Mouse (Mus musculus): Measurements from ENCODE around the gene Sipa1l1. TPM values are rescaled to one million over a fixed set of nuclear protein-coding genes. Genes with fewer than 3 reads are reported as not detected.
A peak's percentile ranks its signal among the peaks of the same experiment; 100 is the strongest.
"Not testable (repeated sequence)": the region's sequence is repeated elsewhere in the genome, so short reads cannot be mapped to it uniquely, and the experiment has no call there.

Gene Sipa1l1
- polyA plus RNA-seq, 1 experiment from 2014 or later = 33.3 TPM

DNA sequence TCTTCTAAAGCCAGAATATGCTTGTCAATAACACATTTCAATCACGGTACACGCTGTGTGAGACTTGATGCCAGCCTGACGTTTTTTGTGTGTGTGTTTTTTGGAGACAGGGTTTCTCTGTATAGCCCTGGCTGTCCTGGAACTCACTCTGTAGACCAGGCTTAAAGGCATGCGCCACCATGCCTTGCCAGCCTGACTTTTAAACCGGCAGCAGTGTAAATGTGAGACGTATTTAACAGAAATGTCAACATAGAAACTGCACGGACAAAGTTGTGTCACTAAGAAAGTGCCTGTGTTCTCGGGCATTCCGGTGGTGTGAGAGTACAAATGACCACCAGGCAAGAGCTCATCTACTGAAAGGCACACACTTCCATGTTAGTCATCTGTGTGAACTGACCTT, 323.3 kb downstream of the Sipa1l1 start:
- Histone ChIP-seq H3K4me3 (no peak overlapping the region), H3K4me1 (no peaks in the 10 kb centered on the region), H3K27ac (no peak overlapping the region), H3K9me3 (replicated peaks) (no peaks in the 10 kb centered on the region), H3K36me3 (no peaks in the 10 kb centered on the region), H3K27me3 (no peaks in the 10 kb centered on the region), H3K9ac (no peak overlapping the region), H3K4me2 (replicated peaks) (no peak overlapping the region)
- WGBS = 86% methylated on average over 9 of the region's 9 CpGs
- no peak for ATAC-seq (ENCODE audit: low FRiP score)

- H3K9me3 ChIP-seq (replicated peaks); H3K36me3 ChIP-seq; H3K4me1 ChIP-seq; H3K4me2 ChIP-seq (replicated peaks); H3K27me3 ChIP-seq; H3K27ac ChIP-seq; H3K9ac ChIP-seq; ATAC-seq (ENCODE audit: low FRiP score); H3K4me3 ChIP-seq: not testable (repeated sequence)
- 50% methylated on average over 1 of the region's 1 CpGs for WGBS
These were observed 324.1 kb downstream of the Sipa1l1 start for GRCm38 (mm10) chr12:82493260-82493659.

DNA sequence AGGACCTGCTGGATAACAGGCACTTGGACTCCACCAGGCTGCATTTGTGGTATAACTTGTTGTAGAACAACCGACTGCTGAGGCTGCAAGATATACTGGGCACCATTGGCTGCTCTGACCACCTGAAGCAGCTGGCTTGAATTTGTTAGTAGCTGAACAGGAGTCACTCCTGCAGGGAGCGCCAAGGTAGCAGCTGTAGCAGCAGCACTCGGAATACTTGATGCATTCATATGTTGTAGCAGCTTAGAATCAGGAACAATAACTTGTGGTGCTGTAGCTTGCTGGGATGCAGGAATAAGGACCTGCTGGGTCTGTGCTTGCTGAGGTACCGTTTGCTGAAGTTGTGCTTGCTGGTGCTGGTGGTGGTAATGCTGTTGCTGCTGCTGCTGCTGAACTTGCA, 326.8 kb downstream of the Sipa1l1 start:
- Histone ChIP-seq H3K9ac (no peak overlapping the region), H3K27me3 (no peaks in the 10 kb centered on the region), H3K36me3 (no peaks in the 10 kb centered on the region), H3K4me1 (peaks cover 3% of the 10 kb centered on the region; the same call in 1 of the 2 replicates), H3K4me3 (no peak overlapping the region), H3K27ac (no peak overlapping the region), H3K9me3 (replicated peaks) (no peaks in the 10 kb centered on the region), H3K4me2 (replicated peaks) (no peak overlapping the region)
- no peak for ATAC-seq (ENCODE audit: low FRiP score)
- 77% methylated on average over 4 of the region's 4 CpGs for WGBS

DNA sequence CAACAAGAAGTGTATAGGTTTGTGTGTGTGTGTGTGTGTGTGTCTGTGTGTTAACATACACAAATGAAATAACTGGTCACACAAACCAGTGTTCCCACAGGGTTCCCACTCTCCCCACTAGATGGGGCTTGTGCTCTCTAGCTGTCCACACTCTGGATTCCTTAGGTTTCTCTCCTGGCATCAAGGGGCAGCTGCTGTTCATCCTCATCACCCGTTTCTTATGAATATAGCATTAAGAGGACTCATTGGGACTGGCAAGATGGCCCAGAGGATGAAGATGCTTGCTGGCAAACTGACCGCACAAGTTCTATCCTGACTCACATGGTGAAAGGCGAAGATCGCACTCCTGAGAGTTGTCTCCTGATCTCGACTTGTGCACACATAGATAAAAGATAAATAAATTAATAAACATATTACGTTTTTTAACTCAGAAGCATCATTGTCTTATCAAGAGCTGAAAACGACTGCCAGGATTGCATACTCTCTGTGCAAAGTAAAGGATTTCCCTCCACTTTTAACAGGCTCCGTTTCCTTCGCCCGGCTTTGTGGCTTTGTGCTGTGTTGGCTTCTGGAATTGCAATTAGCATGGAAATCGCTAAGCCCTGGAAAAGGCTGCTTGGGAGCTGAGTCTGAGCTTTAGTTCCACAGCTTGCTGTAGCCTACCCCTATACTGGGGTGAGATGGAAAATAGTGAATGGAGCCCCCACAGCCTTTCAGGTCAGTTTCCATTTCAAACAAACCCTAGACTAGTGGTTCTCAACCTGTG, 328.9 kb downstream of the Sipa1l1 start:
- 34% methylated on average over 11 of the region's 11 CpGs for WGBS
- no peak overlapping the region for H3K9ac ChIP-seq

GRCm38 (mm10) chr12:82498701-82499100, 329.6 kb downstream of the Sipa1l1 start:
- H3K4me3 ChIP-seq = no peak overlapping the region
- no peak overlapping the region for H3K9ac ChIP-seq
- WGBS = 87% methylated on average over 4 of the region's 4 CpGs
- no peak overlapping the region for H3K27ac ChIP-seq
- H3K4me2 ChIP-seq (replicated peaks) = peak overlapping the region; percentile 44; the same call in 1 of the 2 replicates
- H3K27me3 ChIP-seq = no peaks in the 10 kb centered on the region
- no peak for ATAC-seq (ENCODE audit: low FRiP score)
- H3K9me3 ChIP-seq (replicated peaks) = no peaks in the 10 kb centered on the region
- peaks cover 3% of the 10 kb centered on the region; the same call in 1 of the 2 replicates for H3K4me1 ChIP-seq
- H3K36me3 ChIP-seq = no peaks in the 10 kb centered on the region

More for the DNA sequence above, 328.9 kb downstream of the Sipa1l1 start:
- Histone ChIP-seq H3K4me3 (peak overlapping the region; percentile 4; the same call in 1 of the 2 replicates), H3K27ac (no peak overlapping the region), H3K27me3 (no peaks in the 10 kb centered on the region), H3K4me1 (peaks cover 3% of the 10 kb centered on the region; the same call in 1 of the 2 replicates), H3K4me2 (replicated peaks) (peak overlapping the region; percentile 44), H3K9me3 (replicated peaks) (no peaks in the 10 kb centered on the region), H3K36me3 (no peaks in the 10 kb centered on the region)
- ATAC-seq (ENCODE audit: low FRiP score) = peak; percentile 61

DNA sequence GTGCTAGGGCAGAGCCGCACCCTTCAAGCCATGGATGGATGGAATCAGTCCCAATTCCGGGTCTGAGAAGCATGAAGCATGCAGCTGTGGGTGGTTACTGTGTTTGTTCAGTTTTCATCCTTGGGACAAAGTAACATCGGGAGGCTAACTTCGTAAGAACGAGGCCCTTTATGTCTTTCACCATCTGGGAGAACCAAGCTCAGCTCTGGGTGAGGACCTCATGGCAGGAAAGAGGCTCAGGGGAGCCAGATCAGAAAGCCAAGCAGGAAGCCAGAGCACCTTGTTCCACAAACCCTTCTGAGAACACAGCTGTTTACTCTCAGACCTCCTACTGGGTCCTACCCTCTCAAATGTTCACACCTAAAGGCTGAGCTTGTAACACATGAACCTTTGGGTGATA, 330.6 kb downstream of the Sipa1l1 start:
- H3K9me3 ChIP-seq (replicated peaks) = no peaks in the 10 kb centered on the region
- H3K4me3 ChIP-seq = no peak overlapping the region
- 86% methylated on average over 5 of the region's 5 CpGs for WGBS
- H3K9ac ChIP-seq = no peak overlapping the region
- no peak for ATAC-seq (ENCODE audit: low FRiP score)
- no peak overlapping the region for H3K4me2 ChIP-seq (replicated peaks)
- no peak overlapping the region for H3K27ac ChIP-seq
- peaks cover 3% of the 10 kb centered on the region; the same call in 1 of the 2 replicates for H3K4me1 ChIP-seq
- no peaks in the 10 kb centered on the region for H3K27me3 ChIP-seq
- H3K36me3 ChIP-seq = no peaks in the 10 kb centered on the region
